Comparison of ENCODE assay signal across 17 mouse cellular contexts in the genomic region with DNA sequence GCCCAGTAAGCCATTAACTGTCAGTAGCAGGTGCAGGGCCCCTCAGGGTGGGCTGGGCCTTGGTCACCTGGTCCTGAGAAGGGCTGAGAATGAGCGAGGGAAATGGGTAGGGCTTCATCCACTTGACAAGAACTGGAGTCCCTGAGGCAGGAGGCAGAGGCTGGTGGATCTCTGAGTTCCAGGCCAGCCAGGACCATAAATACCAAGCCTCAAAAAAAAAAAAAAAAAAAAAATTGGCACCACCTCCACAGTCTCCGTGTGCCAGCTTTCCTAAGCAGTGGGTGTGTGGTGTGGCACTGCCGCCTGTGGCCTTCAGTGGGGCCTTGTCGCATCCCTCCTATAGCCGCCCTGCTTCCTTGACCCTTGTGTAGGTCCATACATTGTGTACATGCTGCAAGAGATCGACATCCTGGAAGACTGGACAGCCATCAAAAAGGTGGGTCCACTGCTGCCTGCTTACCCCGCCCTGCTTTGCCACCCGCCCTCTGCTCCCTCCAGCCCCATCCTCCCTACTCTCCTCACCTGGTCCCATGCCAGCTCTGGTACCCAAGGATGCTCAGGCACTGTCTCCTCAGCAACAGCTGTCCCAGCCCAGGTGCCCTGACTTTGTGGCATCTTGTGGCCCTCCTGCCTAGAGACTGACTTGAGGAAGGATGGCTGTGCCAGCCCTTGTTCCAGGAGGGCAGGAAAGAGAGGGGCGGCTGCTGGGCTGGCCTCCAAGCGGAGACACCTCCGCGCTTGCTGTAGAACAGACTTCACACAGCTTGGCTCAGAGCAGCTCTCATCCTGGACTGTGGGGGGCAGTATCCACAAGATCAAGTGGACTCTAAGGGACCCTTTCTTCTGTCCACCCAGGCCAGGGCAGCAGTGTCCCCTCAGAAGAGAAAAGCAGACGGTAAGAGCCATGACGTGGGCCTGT. TPM values are rescaled to one million over a fixed set of nuclear protein-coding genes. Genes with fewer than 3 reads are reported as not detected.
DNase-seq lines count a peak whose midpoint lies in the region; ATAC-seq lines count a peak whose summit lies in the region.
"Had no signal": no experiment of that assay in that cellular context is flagged by ENCODE, and none has a peak within 500 bp of the region (broad histone marks: within the 10 kb centered on the region; RNA-seq: fewer than 3 reads in every experiment).

No protein-coding gene starts in this region.

- H3K4me2 ChIP-seq in midbrain, embryonic 15.5 days: no peak overlapping the region
- H3K4me2 ChIP-seq: hindbrain, embryonic 13.5 days; neural tube, embryonic 15.5 days had no signal

- peak; percentile 44 to 53 for DNase-seq in cerebellum, postnatal 10 days
- DNase-seq in cerebellum, adult 11 months: no peak
- no peak for DNase-seq in midbrain, embryonic 10.5 days (ENCODE audit: low spot score)
- DNase-seq in layer of hippocampus, adult 18-20 months (ENCODE audit: low spot score in 2 of 2): peak; percentile 73 to 84
- peak; percentile 65 for DNase-seq in right cerebral cortex, postnatal 14 days
- DNase-seq: adrenal gland, postnatal 14 days; B cell, adult 2 months; lung, adult 18-20 months; thymus, postnatal 36 days had no signal

- 0 out of 2 replicates have a peak overlapping the region, but pooled peaks have one; percentile 3 for H3K27ac ChIP-seq in midbrain, embryonic 10.5 days (replicated peaks)
- no peak overlapping the region for H3K27ac ChIP-seq in midbrain, embryonic 15.5 days
- H3K27ac ChIP-seq: hindbrain, embryonic 13.5 days; neural tube, embryonic 15.5 days had no signal

- H3K4me1 ChIP-seq in midbrain, embryonic 10.5 days: peaks cover 49% of the 10 kb centered on the region
- H3K4me1 ChIP-seq in midbrain, embryonic 15.5 days: peaks cover 12% of the 10 kb centered on the region

- H3K9me3 ChIP-seq in midbrain, embryonic 10.5 days (replicated peaks): no peaks in the 10 kb centered on the region
- no peaks in the 10 kb centered on the region for H3K9me3 ChIP-seq in midbrain, embryonic 15.5 days
- H3K9me3 ChIP-seq: G1E; hindbrain, embryonic 13.5 days; neural tube, embryonic 15.5 days had no signal

- peaks cover 35% of the 10 kb centered on the region for H3K27me3 ChIP-seq in midbrain, embryonic 10.5 days (ENCODE audit: low read depth, poor library complexity, severe bottlenecking)
- H3K27me3 ChIP-seq in midbrain, embryonic 15.5 days (replicated peaks): peaks cover 36% of the 10 kb centered on the region

- H3K9ac ChIP-seq in midbrain, embryonic 15.5 days: no peak overlapping the region
- H3K9ac ChIP-seq: hindbrain, embryonic 13.5 days; neural tube, embryonic 15.5 days had no signal

- H3K36me3 ChIP-seq in midbrain, embryonic 10.5 days: peaks cover 58% of the 10 kb centered on the region
- 0 out of 2 replicates have a peak, but pooled peaks cover 17% of the 10 kb centered on the region for H3K36me3 ChIP-seq in midbrain, embryonic 15.5 days (replicated peaks)

- ATAC-seq in midbrain, embryonic 15.5 days (replicated peaks): no peak
- no peak for ATAC-seq in megakaryocyte progenitor cell, adult 5-6 weeks (replicated peaks; ENCODE audit: poor library complexity)
- ATAC-seq in erythroid progenitor cell, adult 5-6 weeks (replicated peaks; ENCODE audit: low FRiP score, poor library complexity, severe bottlenecking): no peak
- ATAC-seq: intestine, postnatal 0 days had no signal

- no peak overlapping the region for H3K4me3 ChIP-seq in midbrain, embryonic 10.5 days
- H3K4me3 ChIP-seq in midbrain, embryonic 15.5 days: no peak overlapping the region
- H3K4me3 ChIP-seq: hindbrain, embryonic 13.5 days; neural tube, embryonic 15.5 days had no signal

- WGBS in midbrain, embryonic 10.5 days: 82% methylated on average over 14 of the region's 14 CpGs
- WGBS in midbrain, embryonic 15.5 days: 86% methylated on average over 14 of the region's 14 CpGs

RNA-seq across cellular contexts. Expression of gene Rin1, which starts 1.9 kb away (rescaled TPM):
- polyA plus RNA-seq in midbrain, embryonic 10.5 days (2016; fragmentation: Nextera tagmentation; extraction: Ambion mirVana): 2.5 and 2.8 TPM in 2 replicates
- polyA plus RNA-seq in midbrain, embryonic 15.5 days (2015; fragmentation: Nextera tagmentation; extraction: Ambion mirVana): 0.91 and 1.6 TPM in 2 replicates
- 100 to 1,000 TPM; 106 to 107 TPM for total RNA-seq in layer of hippocampus, adult 18-20 months (2021)
- total RNA-seq in megakaryocyte progenitor cell, adult 5-6 weeks (2015): 0.17 and 0.22 TPM in 2 replicates
- total RNA-seq in megakaryocyte progenitor cell, adult 5-6 weeks (2017): 0.12 and 0.47 TPM in 2 replicates
- total RNA-seq in erythroid progenitor cell, adult 5-6 weeks (2015; ENCODE audit: low replicate concordance): 0.42 TPM in 1 of 2 replicates, not detected in the other
- total RNA-seq in erythroid progenitor cell, adult 5-6 weeks (2017; ENCODE audit: low replicate concordance): not detected in 2 replicates

RNA-seq across cellular contexts. Expression of gene Brms1, which starts 7.2 kb away (rescaled TPM):
- 83.2 and 85.6 TPM in 2 replicates for polyA plus RNA-seq in midbrain, embryonic 10.5 days (2016; fragmentation: Nextera tagmentation; extraction: Ambion mirVana)
- 40.0 and 44.4 TPM in 2 replicates for polyA plus RNA-seq in midbrain, embryonic 15.5 days (2015; fragmentation: Nextera tagmentation; extraction: Ambion mirVana)
- total RNA-seq in layer of hippocampus, adult 18-20 months (2021): 10 to 100 TPM; 22.4 to 23.2 TPM
- 12.8 and 19.7 TPM in 2 replicates for total RNA-seq in megakaryocyte progenitor cell, adult 5-6 weeks (2015)
- total RNA-seq in megakaryocyte progenitor cell, adult 5-6 weeks (2017): 36.6 and 39.8 TPM in 2 replicates
- 4.6 and 13.0 TPM in 2 replicates for total RNA-seq in erythroid progenitor cell, adult 5-6 weeks (2015; ENCODE audit: low replicate concordance)
- total RNA-seq in erythroid progenitor cell, adult 5-6 weeks (2017; ENCODE audit: low replicate concordance): 4.5 and 10.9 TPM in 2 replicates

RNA-seq across cellular contexts. Expression of gene AC124502.3, which starts 9.7 kb away (rescaled TPM):
- 2.2 and 4.4 TPM in 2 replicates for polyA plus RNA-seq in midbrain, embryonic 10.5 days (2016; fragmentation: Nextera tagmentation; extraction: Ambion mirVana)
- polyA plus RNA-seq in midbrain, embryonic 15.5 days (2015; fragmentation: Nextera tagmentation; extraction: Ambion mirVana): 3.6 and 4.2 TPM in 2 replicates
- 1 to 10 TPM; 6.2 to 6.7 TPM for total RNA-seq in layer of hippocampus, adult 18-20 months (2021)
- total RNA-seq in megakaryocyte progenitor cell, adult 5-6 weeks (2015): 6.1 and 6.4 TPM in 2 replicates
- total RNA-seq in megakaryocyte progenitor cell, adult 5-6 weeks (2017): 8.0 and 8.2 TPM in 2 replicates
- 1.3 and 4.0 TPM in 2 replicates for total RNA-seq in erythroid progenitor cell, adult 5-6 weeks (2015; ENCODE audit: low replicate concordance)
- 2.1 TPM in 1 of 2 replicates, not detected in the other for total RNA-seq in erythroid progenitor cell, adult 5-6 weeks (2017; ENCODE audit: low replicate concordance)
- polyA plus RNA-seq: intestine, postnatal 0 days had no signal

RNA-seq across cellular contexts. Expression of gene B4gat1, which starts 9.8 kb away (rescaled TPM):
- polyA plus RNA-seq in midbrain, embryonic 10.5 days (2016; fragmentation: Nextera tagmentation; extraction: Ambion mirVana): 39.4 and 42.1 TPM in 2 replicates
- polyA plus RNA-seq in midbrain, embryonic 15.5 days (2015; fragmentation: Nextera tagmentation; extraction: Ambion mirVana): 78.8 and 80.6 TPM in 2 replicates
- total RNA-seq in layer of hippocampus, adult 18-20 months (2021): 100 to 1,000 TPM; 114 to 120 TPM
- total RNA-seq in megakaryocyte progenitor cell, adult 5-6 weeks (2015): 0.99 TPM in 1 of 2 replicates, not detected in the other
- total RNA-seq in megakaryocyte progenitor cell, adult 5-6 weeks (2017): 0.75 TPM in 1 of 2 replicates, not detected in the other
- not detected in 2 replicates for total RNA-seq in erythroid progenitor cell, adult 5-6 weeks (2015; ENCODE audit: low replicate concordance)
- 0.68 TPM in 1 of 2 replicates, not detected in the other for total RNA-seq in erythroid progenitor cell, adult 5-6 weeks (2017; ENCODE audit: low replicate concordance)

RNA-seq across cellular contexts. Expression of gene Cd248, which starts 19.5 kb away (rescaled TPM):
- polyA plus RNA-seq in midbrain, embryonic 10.5 days (2016; fragmentation: Nextera tagmentation; extraction: Ambion mirVana): 25.3 and 34.1 TPM in 2 replicates
- polyA plus RNA-seq in midbrain, embryonic 15.5 days (2015; fragmentation: Nextera tagmentation; extraction: Ambion mirVana): 19.7 and 24.2 TPM in 2 replicates
- total RNA-seq in layer of hippocampus, adult 18-20 months (2021): 1 to 10 TPM; 1.7 to 1.8 TPM
- total RNA-seq in megakaryocyte progenitor cell, adult 5-6 weeks (2015): 0.20 and 0.30 TPM in 2 replicates
- 0.20 and 0.25 TPM in 2 replicates for total RNA-seq in megakaryocyte progenitor cell, adult 5-6 weeks (2017)
- total RNA-seq in erythroid progenitor cell, adult 5-6 weeks (2015; ENCODE audit: low replicate concordance): not detected in 2 replicates
- total RNA-seq in erythroid progenitor cell, adult 5-6 weeks (2017; ENCODE audit: low replicate concordance): not detected in 2 replicates
- total RNA-seq: G1E; granulocyte monocyte progenitor cell, adult 5-6 weeks had no signal
- polyA plus RNA-seq: G1E had no signal

Comparison
In these comparisons a context has a peak if more than half of its experiments do, and no peak if none do; other contexts are left out.
1. DNase-seq: peak in cerebellum, postnatal 10 days (2 of 2), layer of hippocampus, adult 18-20 months (2 of 2) and right cerebral cortex, postnatal 14 days (single experiment); none in cerebellum, adult 11 months (single experiment) and midbrain, embryonic 10.5 days (single experiment).
2. RNA of gene Rin1, which starts 1.9 kb away (total RNA-seq): 106 to 107 TPM in layer of hippocampus, adult 18-20 months; 0.42 TPM in erythroid progenitor cell, adult 5-6 weeks and 0.12 to 0.47 TPM in megakaryocyte progenitor cell, adult 5-6 weeks; every median in the first group is over 10 times any median in the second.